Mouse (Mus musculus) small intestine, adult 2 months (tissue): Measurements from ENCODE around the gene Fgf16.

ENCODE experiments used
- CTCF ChIP-seq: fragments of 200-500 bp; IDR thresholded peaks from 2 replicates; pipeline ENCODE4 v1.5.1; 2012; ENCODE audit warnings: low read depth, mild to moderate bottlenecking, control low read depth, inconsistent platforms, low read length, moderate library complexity, mixed read lengths; ENCODE audit not compliant: insufficient replicate concordance, insufficient read length; ENCODE audit errors: extremely low read depth
- POLR2A ChIP-seq: fragments of 200-500 bp; IDR thresholded peaks from 2 replicates; pipeline ENCODE4 v1.6.1; 2012; ENCODE audit warnings: low read depth, mild to moderate bottlenecking, control low read depth, inconsistent platforms, low read length, moderate library complexity

- no peak for TF ChIP-seq CTCF
- TF ChIP-seq POLR2A: no peak
Observed at GRCm38 (mm10) chrX:105794806-105795403, 30.8 kb downstream of the Fgf16 start.
